Mouse (Mus musculus) heart, postnatal 0 days (tissue): Measurements from ENCODE around the gene Fhit.

Experiments used
- CTCF ChIP-seq: IDR thresholded peaks from 2 replicates; pipeline ENCODE4 v1.5.1; 2016; ENCODE audit warnings: antibody characterized with exemption, control low read depth, low read depth
- EP300 ChIP-seq: IDR thresholded peaks from 2 replicates; pipeline ENCODE4 v1.6.1; 2016; ENCODE audit warnings: antibody characterized with exemption, low read depth

DNA sequence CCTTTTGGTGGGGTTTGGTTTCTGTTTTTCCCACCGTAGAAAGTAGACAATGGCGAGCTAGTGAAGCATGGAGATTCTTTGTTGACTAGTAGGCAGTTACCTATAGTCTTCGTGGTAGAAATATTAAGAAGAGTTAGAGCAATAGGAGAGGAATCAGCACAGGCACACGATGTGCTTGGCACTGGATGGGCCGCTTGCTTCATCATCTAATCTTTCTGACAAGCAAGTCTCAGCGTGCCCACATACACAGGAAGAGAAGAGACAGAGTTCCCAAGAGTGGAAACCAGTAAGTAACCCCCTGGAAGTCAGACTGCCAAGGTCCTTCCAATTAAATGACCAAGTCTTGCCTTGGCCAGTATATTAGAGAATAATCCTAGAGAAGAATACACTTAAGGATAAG lies 797.6 kb downstream of the Fhit start:
- TF ChIP-seq CTCF: no peak
- no peak for TF ChIP-seq EP300
